Mouse (Mus musculus) thymus, postnatal 4 days (tissue): ENCODE measurements around the gene Clint1.

Source experiments
- DNase-seq: peaks from one replicate; pipeline ENCODE4 v3.0.0; 2021

The Clint1 gene

GRCm38 (mm10) chr11:45885606-45886230 is 33.9 kb downstream of the Clint1 start:
- DNase-seq = no peak

DNA sequence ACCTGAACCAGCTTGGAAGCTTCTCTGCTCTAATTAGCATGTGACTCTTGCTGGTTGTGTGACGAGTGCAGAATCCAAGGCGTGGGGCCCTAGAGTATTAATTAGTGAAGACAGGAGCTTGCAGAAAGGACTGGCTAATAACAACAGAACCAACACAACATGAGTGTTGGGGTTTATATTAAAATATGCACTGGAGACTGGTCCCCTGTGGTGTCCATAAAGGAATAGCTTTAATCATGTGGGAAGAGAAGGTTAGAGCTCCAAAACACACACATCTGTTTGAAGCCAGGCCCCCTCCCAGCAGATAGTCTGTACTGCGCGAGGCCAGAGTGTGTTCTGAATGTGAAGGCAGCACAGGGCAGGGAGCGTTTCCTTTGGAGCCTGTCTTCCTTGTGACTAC is 34.7 kb downstream of the Clint1 start:
- no peak for DNase-seq

GRCm38 (mm10) chr11:45888471-45889030 is 36.7 kb downstream of the Clint1 start:
- DNase-seq = no peak

- peak; percentile 21 for DNase-seq
These were observed 38.1 kb downstream of the Clint1 start for GRCm38 (mm10) chr11:45889981-45890380.

DNA sequence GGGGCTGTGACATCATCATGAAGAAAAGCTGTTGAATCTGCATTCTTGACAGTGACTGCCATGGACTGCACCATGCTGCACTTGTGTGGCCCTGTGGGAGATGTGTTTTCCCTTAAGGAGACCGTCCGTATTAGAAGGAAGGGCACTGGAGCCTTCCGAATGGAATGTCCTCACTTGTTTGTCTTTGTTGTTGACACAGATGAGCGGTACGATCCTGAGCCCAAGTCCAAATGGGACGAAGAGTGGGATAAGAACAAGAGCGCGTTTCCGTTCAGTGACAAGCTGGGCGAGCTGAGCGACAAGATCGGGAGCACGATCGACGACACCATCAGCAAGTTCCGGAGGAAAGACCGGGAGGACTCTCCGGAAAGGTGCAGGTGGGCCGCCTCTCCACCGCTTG is 38.6 kb downstream of the Clint1 start:
- DNase-seq = no peak

- no peak for DNase-seq
These were observed 41.1 kb downstream of the Clint1 start for GRCm38 (mm10) chr11:45892861-45893360.

DNA sequence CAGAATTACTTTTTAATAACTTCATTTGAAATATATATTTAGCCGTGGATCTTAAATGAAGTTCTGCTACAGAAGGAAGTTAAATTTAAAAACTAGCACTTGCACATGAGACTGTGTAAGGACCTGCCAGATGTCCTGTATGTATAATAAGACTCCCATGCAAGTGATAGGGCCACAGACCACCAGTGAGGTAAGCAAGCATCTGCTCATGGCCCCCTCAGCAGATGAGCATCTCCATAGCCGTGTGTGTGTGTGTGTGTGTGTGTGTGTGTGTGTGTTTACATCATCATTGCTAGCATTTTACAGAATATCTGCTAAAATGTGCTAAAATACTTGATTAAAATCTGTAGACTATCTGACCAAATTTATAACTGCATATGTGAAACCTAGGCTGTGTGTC is 45.5 kb downstream of the Clint1 start:
- DNase-seq = no peak

DNA sequence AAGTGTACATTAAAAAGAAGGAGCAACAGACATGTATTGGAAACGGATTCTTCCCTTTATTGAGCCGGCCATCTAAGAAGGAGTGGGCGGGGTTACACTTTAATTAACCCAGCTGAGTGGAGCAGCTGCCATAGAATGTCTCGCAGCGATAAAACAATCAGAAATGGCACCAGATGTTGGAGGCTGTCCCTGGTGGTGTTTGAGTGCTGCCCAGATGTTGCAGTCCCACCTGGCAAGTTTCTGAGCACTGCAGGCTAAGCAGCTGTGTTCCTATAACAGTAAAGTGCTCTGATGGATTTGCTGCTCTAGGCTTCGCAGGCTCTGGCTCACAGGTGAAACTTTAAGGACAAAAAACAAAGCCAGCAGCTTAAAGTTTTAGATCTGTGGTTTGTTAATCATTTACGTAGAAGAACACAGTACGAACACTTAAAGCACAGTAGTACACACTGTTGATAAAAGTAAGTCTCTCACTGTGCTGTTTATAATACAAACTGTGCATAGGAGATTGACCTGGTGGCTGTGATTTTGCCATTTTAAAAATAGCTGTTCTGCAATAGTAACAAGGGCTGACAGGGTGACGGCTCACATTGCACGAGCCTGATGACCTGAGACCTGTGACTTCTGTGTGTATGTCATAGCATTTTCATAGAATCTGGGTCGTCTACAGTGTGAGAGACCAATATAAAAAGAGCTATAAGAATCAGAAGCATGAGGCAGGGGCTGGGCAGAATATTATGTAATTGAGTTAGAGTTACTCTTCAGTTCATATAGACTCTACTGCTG is 48.6 kb downstream of the Clint1 start:
- no peak for DNase-seq

DNA sequence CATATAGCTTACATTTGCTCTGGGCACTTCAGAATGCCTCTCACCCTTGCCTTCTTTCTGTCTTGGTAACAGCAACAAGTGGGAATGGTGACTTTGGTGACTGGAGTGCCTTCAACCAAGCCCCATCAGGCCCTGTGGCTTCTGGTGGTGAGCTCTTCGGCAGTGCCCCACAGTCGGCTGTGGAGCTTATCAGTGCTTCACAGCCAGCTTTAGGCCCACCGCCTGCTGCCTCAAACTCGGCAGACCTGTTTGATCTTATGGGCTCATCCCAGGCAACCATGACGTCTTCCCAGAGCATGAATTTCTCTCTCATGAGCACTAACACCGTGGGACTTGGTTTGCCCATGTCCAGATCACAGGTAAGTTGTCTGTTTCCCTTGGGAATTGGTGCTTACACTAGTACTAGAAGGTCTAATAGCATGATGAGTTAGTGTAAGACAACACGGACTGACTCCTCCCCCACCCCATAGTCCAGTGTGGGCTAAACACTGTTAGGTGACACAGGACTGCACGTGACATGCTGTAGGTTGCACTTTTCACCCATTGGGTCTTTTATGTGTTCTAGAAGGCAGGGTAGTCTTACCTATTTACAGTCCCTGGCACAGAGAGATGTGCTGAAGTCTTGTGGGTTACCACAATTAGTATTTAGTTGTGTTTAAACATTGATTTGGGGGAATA is 54.4 kb downstream of the Clint1 start:
- no peak for DNase-seq

DNA sequence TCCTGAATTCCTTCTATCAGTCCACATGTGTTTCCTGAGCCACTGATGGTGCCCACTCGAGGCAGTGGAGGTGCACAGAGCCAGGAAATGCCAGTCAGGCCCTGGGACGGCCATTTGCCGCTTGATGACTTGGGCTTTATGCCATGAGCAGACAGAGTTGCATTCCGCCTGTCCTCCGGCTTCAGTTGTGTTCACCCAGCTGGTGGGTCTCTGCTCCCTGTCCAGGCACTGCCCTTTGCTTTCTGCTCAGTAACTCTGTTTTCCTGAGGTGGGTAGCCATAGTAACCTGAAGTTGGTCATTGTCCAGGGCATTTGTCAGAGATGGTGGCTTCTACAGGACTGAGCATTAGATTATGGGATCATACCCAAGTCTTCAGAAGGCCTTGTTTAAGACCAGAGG is 55.5 kb downstream of the Clint1 start:
- no peak for DNase-seq

GRCm38 (mm10) chr11:45908070-45908469 is 56.2 kb downstream of the Clint1 start:
- no peak for DNase-seq

DNA sequence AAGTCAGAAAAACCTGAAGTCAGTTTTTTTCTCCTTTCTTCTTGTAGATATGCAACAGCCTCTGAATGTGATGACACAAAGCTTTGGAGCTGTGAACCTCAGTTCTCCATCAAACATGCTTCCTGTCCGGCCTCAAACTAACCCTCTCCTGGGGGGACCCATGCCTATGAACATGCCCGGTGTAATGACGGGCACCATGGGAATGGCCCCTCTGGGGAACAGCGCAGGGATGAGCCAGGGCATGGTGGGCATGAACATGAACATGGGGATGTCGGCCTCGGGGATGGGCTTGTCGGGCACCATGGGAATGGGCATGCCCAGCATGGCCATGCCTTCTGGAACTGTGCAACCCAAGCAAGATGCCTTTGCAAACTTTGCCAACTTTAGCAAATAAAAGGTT is 57.0 kb downstream of the Clint1 start:
- no peak for DNase-seq

DNA sequence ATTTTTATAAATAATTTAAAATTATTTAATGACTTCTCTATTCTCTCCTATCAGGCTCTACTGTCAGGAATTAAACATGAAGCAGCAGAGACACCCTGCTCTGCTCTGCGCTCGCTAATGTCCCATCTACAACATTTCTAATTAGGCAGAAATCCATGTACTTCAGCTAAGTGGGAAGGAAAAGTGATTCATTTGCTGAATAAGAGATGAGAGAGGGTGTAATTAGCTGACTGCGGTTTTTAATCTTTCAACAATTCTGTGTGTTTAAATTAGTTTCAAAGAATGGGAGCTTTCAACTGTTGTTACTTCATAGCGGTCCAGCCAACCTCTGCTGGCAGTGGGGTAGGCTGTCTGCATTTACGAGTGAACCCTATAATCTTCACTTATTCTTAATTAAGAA is 58.9 kb downstream of the Clint1 start:
- no peak for DNase-seq

DNA sequence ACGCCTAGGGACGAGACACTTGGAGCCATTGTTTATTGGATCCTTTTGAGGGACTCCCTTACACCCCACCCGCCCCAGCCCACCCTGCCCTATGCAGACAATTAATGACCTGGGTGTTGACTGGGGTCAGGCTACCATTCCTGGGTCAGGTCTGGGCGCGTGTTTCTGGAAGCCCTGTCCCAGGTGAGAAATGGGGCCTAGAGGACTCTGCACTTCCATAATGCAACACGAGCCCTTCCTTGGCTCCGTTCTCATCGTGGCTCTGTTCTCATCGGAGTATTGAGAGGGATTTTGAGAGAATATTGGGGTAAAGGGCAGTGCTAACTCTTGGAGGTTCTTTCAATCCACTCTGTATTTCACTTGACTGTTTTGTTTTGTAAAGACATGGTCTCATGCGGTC is 64.3 kb downstream of the Clint1 start:
- no peak for DNase-seq

- no peak for DNase-seq
These were observed 66.2 kb downstream of the Clint1 start for GRCm38 (mm10) chr11:45918018-45918417.

DNA sequence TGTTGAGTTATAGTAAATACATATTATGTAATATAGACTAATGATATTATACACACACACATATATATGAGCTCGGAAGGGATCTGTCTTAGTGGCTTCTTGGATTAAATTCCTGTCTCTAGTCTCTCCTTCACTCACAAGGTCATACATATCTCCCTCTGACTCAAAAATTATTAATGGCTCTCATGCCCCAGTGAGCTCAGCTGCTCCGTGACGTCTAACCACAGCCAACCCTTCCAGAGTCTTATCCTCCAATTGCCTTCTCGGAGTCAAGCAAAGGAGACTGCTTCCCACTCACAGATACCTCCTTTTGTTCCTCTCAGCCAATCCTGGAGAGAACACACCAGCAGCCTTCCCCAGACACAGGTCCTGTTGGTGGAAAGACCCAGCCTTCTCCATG is 67.0 kb downstream of the Clint1 start:
- DNase-seq = no peak

- no peak for DNase-seq
These were observed 69.2 kb downstream of the Clint1 start for GRCm38 (mm10) chr11:45921026-45921425.

GRCm38 (mm10) chr11:45921480-45921898 is 69.6 kb downstream of the Clint1 start:
- DNase-seq = no peak

GRCm38 (mm10) chr11:45925436-45925835 is 73.6 kb downstream of the Clint1 start:
- DNase-seq = no peak

DNA sequence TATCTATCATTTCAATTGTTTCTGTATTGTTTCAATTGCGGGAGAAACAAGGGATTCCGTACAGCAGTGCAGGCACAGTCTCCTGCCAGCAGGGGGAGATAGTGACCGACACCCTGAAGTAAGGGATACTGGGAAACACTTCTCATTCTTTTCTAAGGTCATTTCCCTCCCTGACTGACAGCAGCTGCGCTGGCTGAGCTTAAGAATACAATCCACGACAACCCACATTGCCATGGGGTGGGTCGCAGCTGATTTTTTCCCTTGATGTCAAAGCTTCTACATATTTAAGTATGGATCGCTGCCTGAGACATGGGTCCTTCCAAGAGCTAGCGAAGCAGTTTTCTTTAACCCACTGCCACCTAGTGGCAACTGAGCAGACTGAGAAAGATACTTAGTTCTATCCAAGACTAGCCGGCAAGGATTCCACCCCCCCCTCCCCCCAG is 74.8 kb downstream of the Clint1 start:
- peak; percentile 83 for DNase-seq

DNA sequence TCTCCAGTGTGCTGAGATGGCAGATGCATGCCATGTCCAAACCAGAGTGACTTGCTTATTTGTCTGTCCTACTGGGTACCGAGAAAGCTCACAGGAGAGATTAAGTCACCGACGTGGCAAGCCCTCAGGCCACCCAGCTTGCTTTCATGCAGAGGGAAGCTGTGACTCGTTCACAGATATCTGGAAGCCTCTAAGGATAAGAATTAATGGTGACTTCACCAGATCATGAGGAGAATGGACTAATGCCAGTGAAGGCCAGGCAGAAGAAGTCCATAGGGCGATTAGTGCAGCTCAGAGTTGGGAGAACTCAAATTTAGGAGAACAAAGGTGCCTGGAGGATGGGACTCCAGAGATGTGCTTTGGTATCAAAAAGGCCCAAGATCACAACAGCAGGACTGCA is 75.6 kb downstream of the Clint1 start:
- DNase-seq = no peak

DNA sequence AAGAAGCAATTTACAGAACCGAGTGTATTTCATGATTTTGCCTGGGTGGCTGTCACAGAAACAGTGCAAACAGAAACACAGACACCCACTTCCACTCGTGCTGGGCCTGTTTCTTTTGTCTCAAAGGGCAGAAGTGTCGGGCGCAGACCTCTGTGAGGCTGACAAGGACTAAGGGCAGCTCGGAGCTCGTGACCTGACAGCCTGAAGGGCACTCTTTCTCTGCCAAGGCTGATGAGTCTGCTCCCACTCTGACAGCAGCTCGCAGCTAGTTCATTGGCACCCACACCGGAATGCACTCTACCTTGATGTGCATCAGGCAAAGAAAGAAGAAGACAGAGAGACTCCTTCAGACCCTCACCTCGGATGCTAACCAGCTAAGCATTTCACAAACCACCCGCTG is 77.7 kb downstream of the Clint1 start:
- no peak for DNase-seq

DNA sequence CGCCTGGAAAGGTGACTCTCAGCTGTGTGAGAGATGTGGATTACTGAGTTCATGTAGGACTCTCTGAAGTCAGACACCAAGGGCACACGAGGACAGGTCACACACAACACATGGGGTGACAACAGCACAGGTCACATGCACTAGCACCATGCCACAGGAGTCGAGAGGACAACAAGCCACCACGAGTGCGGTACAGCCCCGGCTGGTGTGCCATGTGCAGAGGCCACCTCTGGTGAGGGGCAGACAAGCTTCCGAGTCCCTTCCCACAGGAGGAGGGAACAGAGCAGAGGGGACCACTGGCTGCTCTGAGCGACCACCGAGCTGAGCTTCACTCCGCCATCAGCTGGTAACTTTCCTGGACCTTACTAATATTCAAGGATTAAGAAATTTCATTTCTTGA is 80.9 kb downstream of the Clint1 start:
- no peak for DNase-seq

- DNase-seq = no peak
These were observed 85.6 kb downstream of the Clint1 start for GRCm38 (mm10) chr11:45937478-45937877.
